Mouse (Mus musculus) liver, adult (tissue): ENCODE measurements around the gene Tanc1.

Source experiments
- GATA4 ChIP-seq: IDR thresholded peaks from 2 replicates; pipeline ENCODE4 v1.6.1; 2014; ENCODE audit warnings: mild to moderate bottlenecking, low read length; ENCODE audit not compliant: insufficient replicate concordance

Gene Tanc1

GRCm38 (mm10) chr2:59843156-59843555 lies 231.3 kb downstream of the Tanc1 start:
- TF ChIP-seq GATA4: no peak

DNA sequence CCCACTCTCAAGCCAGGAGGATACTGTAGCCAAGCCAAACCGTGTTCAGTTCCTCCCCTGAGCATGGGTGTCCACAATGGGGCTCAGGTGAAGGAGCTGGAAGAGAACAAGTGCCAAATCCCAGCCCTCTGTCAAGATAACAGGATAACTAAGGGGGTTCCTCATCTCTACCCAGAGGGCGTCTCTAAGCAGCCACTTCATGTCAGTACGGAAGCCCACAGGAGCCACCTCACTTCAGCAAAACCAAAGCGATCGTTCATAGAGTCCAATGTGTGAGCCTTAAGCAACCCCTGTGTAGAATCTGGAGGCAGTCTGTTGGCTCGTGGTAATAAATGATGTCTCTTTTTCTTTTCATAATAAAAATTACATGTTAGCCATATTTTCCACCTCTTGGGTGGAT lies 232.0 kb downstream of the Tanc1 start:
- TF ChIP-seq GATA4: no peak

DNA sequence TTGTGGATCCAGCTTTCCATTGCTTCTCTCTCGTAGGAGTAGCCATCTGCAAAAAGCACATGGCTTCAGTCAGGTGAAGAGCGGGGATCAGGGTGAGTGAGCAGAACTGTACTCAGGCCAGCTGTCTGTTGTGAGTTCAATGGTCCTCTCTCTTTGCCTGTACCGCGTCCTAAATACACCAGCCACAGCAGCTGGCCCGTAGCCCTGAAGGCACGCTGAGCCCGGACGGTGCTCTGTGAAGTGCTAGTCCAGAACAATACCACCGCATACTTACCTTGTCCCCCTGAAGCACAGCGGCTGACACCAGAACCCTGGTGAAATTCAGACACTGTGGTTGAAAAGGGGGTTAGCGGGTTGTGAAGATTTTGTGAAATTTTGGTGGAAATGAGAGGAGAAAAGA lies 241.1 kb downstream of the Tanc1 start:
- no peak for TF ChIP-seq GATA4

GRCm38 (mm10) chr2:59853543-59853942 lies 241.7 kb downstream of the Tanc1 start:
- TF ChIP-seq GATA4: no peak

DNA sequence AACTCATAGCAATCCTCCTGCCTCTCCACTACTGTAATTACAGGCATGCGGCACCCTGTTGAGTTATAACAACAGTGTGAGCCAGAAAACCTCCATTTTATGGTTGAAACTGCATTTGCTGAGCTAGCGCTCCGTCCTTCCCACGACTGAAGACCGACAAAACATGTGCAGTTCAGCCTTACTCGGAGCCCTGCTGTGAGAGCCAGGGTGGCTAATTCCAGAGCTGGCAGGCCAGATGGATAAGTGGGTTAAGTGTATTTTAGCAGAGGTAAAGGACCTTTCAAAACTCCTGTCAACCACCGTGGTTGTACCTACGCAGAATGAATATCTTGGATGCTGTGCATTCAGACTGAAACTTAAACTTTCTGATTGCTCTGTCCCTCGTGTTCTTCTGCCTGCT lies 242.5 kb downstream of the Tanc1 start:
- no peak for TF ChIP-seq GATA4

- no peak for TF ChIP-seq GATA4
Measured at GRCm38 (mm10) chr2:59862618-59863017, 250.8 kb downstream of the Tanc1 start.

GRCm38 (mm10) chr2:59870526-59870925 lies 258.7 kb downstream of the Tanc1 start:
- TF ChIP-seq GATA4: no peak

DNA sequence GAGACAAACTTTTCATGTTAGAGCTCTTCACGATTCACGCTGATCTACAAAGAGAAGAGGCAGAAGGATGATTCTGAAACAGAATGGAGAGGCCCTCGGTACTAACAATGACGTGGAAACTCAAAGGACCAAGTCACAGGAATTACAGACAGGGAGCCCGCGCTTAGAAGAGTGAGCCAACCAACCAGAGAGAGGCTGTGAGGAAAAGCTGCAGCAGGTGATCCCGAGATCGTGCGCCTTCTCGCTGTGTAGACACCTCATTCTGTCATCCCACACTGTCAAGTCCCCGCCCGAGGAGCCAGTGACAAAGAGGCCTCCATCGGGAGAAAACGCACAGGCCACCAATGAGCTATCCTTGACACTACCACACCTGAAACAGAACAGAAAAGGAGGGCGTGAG lies 264.6 kb downstream of the Tanc1 start:
- TF ChIP-seq GATA4: no peak

DNA sequence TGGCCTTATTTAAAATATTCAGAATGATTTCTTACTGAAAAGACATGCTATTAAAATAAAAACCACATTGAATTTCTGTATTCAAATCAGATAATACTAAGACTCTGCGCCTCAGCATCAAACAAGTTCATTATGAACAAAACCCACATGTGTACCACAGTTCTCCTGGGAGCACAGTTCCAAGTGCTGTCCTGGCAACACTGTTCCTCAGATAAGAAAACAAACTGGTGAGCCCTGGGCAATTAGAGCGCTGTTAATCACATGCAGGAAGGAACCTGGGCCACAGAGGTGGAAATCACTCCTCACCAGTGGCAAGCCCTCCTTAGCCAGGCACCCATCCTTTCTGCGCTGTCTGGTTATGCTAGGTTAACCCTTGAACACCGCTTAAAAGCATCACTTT lies 265.5 kb downstream of the Tanc1 start:
- TF ChIP-seq GATA4: no peak

DNA sequence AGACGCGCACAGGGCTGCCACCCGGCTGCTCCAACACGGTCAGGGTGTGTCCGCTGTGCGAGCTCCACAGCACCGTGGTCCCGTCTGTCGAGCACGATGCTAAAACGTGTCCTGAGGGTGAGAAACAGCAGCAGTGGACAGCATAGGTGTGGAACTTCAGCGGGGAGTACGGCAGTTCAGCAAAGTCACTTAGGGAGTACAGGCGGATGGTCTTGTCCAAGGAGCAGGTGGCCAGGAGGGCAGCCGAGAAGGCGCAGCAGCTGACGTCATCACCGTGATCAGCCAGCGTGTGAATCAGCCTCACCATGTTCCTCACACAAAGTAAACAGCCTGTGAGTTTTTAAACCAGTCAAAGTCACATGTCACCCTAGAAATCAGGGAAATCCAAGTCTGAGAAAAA lies 266.4 kb downstream of the Tanc1 start:
- TF ChIP-seq GATA4: no peak

DNA sequence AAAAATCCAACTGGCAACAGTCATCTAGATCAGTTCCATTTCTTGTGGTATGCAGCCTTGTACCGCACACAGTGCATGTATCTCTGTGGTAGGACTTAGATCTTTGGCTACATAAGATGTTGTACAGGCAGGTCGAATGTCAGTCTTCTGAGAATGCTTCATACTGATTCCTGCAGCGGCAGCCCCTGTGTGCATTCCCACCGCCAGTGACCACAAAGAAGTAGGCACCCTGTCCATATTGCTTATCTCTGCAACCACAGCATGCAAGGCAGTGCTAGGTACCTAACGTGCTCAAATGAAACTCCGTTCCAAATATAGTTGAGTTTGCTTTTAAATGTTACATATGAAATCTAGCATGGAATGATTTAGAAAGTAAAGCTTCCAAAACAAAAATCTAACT lies 269.6 kb downstream of the Tanc1 start:
- no peak for TF ChIP-seq GATA4

GRCm38 (mm10) chr2:59881831-59882741 lies 270.2 kb downstream of the Tanc1 start, which contains the start of gene Wdsub1:
Gene Wdsub1 (minus strand): TSS chr2:59882591.
- TF ChIP-seq GATA4: no peak

GRCm38 (mm10) chr2:59882742-59883281 lies 271.0 kb downstream of the Tanc1 start:
- TF ChIP-seq GATA4: no peak

- TF ChIP-seq GATA4: no peak
Measured at GRCm38 (mm10) chr2:59889699-59890098, 277.9 kb downstream of the Tanc1 start.
